In genomic region chr9:123447101-123447500, GRCm38 (mm10) we compare ENCODE assay signal across 8 mouse cellular contexts. TPM values are rescaled to one million over a fixed set of nuclear protein-coding genes. Genes with fewer than 3 reads are reported as not detected.
DNase-seq lines count a peak whose midpoint lies in the region; ATAC-seq and TF ChIP-seq lines count a peak whose summit lies in the region.
"Not testable (repeated sequence)": the region's sequence is repeated elsewhere in the genome, so short reads cannot be mapped to it uniquely, and the experiment has no call there.

No protein-coding gene starts in this region.

- H3K9ac ChIP-seq in hindbrain, embryonic 11.5 days (ENCODE audit: low read depth, low read length); neural tube, embryonic 11.5 days (ENCODE audit: low read length): not testable (repeated sequence)

- H3K27ac ChIP-seq in hindbrain, embryonic 11.5 days (ENCODE audit: low read depth, low read length); neural tube, embryonic 11.5 days (ENCODE audit: low read depth, low read length): not testable (repeated sequence)

- H3K9me3 ChIP-seq in hindbrain, embryonic 11.5 days (ENCODE audit: control insufficient read depth, low read length); neural tube, embryonic 11.5 days (ENCODE audit: control insufficient read depth, low read length): not testable (repeated sequence)

- in situ Hi-C loops in Patski (cut with MboI; ENCODE audit: low pct_unique_long_range_greater_than_20kb), result not testable (repeated sequence)

- not testable (repeated sequence) for H3K27me3 ChIP-seq in Patski; hindbrain, embryonic 11.5 days (ENCODE audit: control insufficient read depth, insufficient read depth, low read length); neural tube, embryonic 11.5 days (ENCODE audit: control insufficient read depth, insufficient read depth, low read length)

- H3K4me2 ChIP-seq in hindbrain, embryonic 11.5 days (replicated peaks; ENCODE audit: low read depth, low read length); neural tube, embryonic 11.5 days (ENCODE audit: low read depth): not testable (repeated sequence)

- not testable (repeated sequence) for ATAC-seq in Patski; hindbrain, embryonic 11.5 days (ENCODE audit: low FRiP score); neural tube, embryonic 11.5 days (ENCODE audit: insufficient read depth, low FRiP score, low TSS enrichment)

- DNase-seq in 3T3-L1 (ENCODE audit: low read depth, low spot score), result peak; percentile 39
- DNase-seq in Patski (ENCODE audit: low read depth, low spot score), result not testable (repeated sequence)
- DNase-seq in embryo, embryonic 10 days (ENCODE audit: low spot score), result peak; percentile 36
- DNase-seq in hindbrain, embryonic 11.5 days (ENCODE audit: low spot score), result peak; percentile 33
- DNase-seq in kidney, postnatal 4 days, result peak; percentile 55 to 61
- peak; percentile 47 for DNase-seq in lung, postnatal 10 days
- DNase-seq in neural tube, embryonic 11.5 days (ENCODE audit: low spot score), result peak; percentile 32
- DNase-seq in thymus, postnatal 14 days, result peak; percentile 52

- peak; percentile 35 for TF ChIP-seq CTCF in Patski (IDR thresholded peaks at IDR 0.05)

- not testable (repeated sequence) for H3K36me3 ChIP-seq in hindbrain, embryonic 11.5 days (ENCODE audit: control insufficient read depth, insufficient read depth, low read length); neural tube, embryonic 11.5 days (ENCODE audit: control insufficient read depth, insufficient read depth, low read length)

- CTCF ChIA-PET in Patski (lab: Charles Lee), result not testable (repeated sequence)

- WGBS in hindbrain, embryonic 11.5 days, result 100% methylated on average over 2 of the region's 3 CpGs
- WGBS in neural tube, embryonic 11.5 days, result 95% methylated on average over 2 of the region's 3 CpGs

- H3K4me3 ChIP-seq in hindbrain, embryonic 11.5 days (ENCODE audit: low read depth, low read length); neural tube, embryonic 11.5 days (ENCODE audit: low read depth, low read length): not testable (repeated sequence)

- H3K4me1 ChIP-seq in hindbrain, embryonic 11.5 days (replicated peaks; ENCODE audit: control insufficient read depth, insufficient read depth, low read length); neural tube, embryonic 11.5 days (ENCODE audit: control insufficient read depth, insufficient read depth, low read length): not testable (repeated sequence)

- POLR2A ChIA-PET in Patski (lab: Charles Lee), result not testable (repeated sequence)

RNA-seq across cellular contexts. Expression of gene Limd1, which starts 31.4 kb away (rescaled TPM):
- polyA plus RNA-seq in Patski (2021), result 51.9 TPM
- 37.5 and 40.0 TPM in 2 replicates for polyA plus RNA-seq in hindbrain, embryonic 11.5 days (2014; fragmentation: Nextera tagmentation; extraction: Ambion mirVana)
- 48.1 and 52.4 TPM in 2 replicates for polyA plus RNA-seq in neural tube, embryonic 11.5 days (2014; fragmentation: Nextera tagmentation; extraction: Ambion mirVana)
